Mouse (Mus musculus): ENCODE results near the gene Nova1.

The Nova1 gene

GRCm38 (mm10) chr12:46818856-46819347 lies at the start of gene Nova1:
Gene Nova1, minus strand, starts transcription at chr12:46818929.
- peak; percentile 47 for DNase-seq (ENCODE audit: low read depth, low spot score)

- peak; percentile 87 for DNase-seq (ENCODE audit: low read depth, low spot score)
These were observed 756 bp upstream of the Nova1 start for GRCm38 (mm10) chr12:46819348-46820022.

- peak; percentile 42 for DNase-seq (ENCODE audit: low read depth, low spot score)
These were observed 491 bp downstream of the Nova1 start for GRCm38 (mm10) chr12:46818021-46818855.

GRCm38 (mm10) chr12:46817211-46817803 lies 1.4 kb downstream of the Nova1 start:
- no peak for DNase-seq (ENCODE audit: low read depth, low spot score)

GRCm38 (mm10) chr12:46816291-46816690 lies 2.4 kb downstream of the Nova1 start:
- DNase-seq (ENCODE audit: low read depth, low spot score), result peak; percentile 10

GRCm38 (mm10) chr12:46815697-46816096 lies 3.0 kb downstream of the Nova1 start:
- no peak for DNase-seq (ENCODE audit: low read depth, low spot score)

GRCm38 (mm10) chr12:46814820-46815219 lies 3.9 kb downstream of the Nova1 start:
- no peak for DNase-seq (ENCODE audit: low read depth, low spot score)

GRCm38 (mm10) chr12:46801311-46801710 lies 17.4 kb downstream of the Nova1 start:
- DNase-seq (ENCODE audit: low read depth, low spot score), result no peak

GRCm38 (mm10) chr12:46782301-46783280 lies 36.1 kb downstream of the Nova1 start:
- DNase-seq (ENCODE audit: low read depth, low spot score), result no peak

- DNase-seq (ENCODE audit: low read depth, low spot score), result no peak
These were observed 37.2 kb downstream of the Nova1 start for GRCm38 (mm10) chr12:46781481-46781880.

- DNase-seq (ENCODE audit: low read depth, low spot score), result no peak
These were observed 37.7 kb downstream of the Nova1 start for GRCm38 (mm10) chr12:46780983-46781382.

GRCm38 (mm10) chr12:46759450-46759849 lies 59.3 kb downstream of the Nova1 start:
- no peak for DNase-seq (ENCODE audit: low read depth, low spot score)

GRCm38 (mm10) chr12:46754325-46754848 lies 64.3 kb downstream of the Nova1 start:
- no peak for DNase-seq (ENCODE audit: low read depth, low spot score)

- no peak for DNase-seq (ENCODE audit: low read depth, low spot score)
These were observed 65.6 kb downstream of the Nova1 start for GRCm38 (mm10) chr12:46753096-46753495.

GRCm38 (mm10) chr12:46733261-46733660 lies 85.5 kb downstream of the Nova1 start:
- no peak for DNase-seq (ENCODE audit: low read depth, low spot score)

- no peak for DNase-seq (ENCODE audit: low read depth, low spot score)
These were observed 86.8 kb downstream of the Nova1 start for GRCm38 (mm10) chr12:46731943-46732342.

GRCm38 (mm10) chr12:46721914-46722313 lies 96.8 kb downstream of the Nova1 start:
- no peak for DNase-seq (ENCODE audit: low read depth, low spot score)

GRCm38 (mm10) chr12:46719076-46719475 lies 99.7 kb downstream of the Nova1 start:
- no peak for DNase-seq (ENCODE audit: low read depth, low spot score)

- no peak for DNase-seq (ENCODE audit: low read depth, low spot score)
These were observed 108.6 kb downstream of the Nova1 start for GRCm38 (mm10) chr12:46710094-46710493.

GRCm38 (mm10) chr12:46709475-46709874 lies 109.3 kb downstream of the Nova1 start:
- no peak for DNase-seq (ENCODE audit: low read depth, low spot score)

GRCm38 (mm10) chr12:46700202-46700601 lies 118.5 kb downstream of the Nova1 start:
- DNase-seq (ENCODE audit: low read depth, low spot score), result no peak

Measured in ES-CJ7 (cell line).